Mouse (Mus musculus) CH12.LX (cell line): ENCODE measurements at regions not wholly inside any gene's neighbourhood (a gene's known extent, or its start where the extent isn't known, plus 50 kb on each side); places are given as distances from the start of the nearest gene placed in this dataset.

Source experiments
- CTCF ChIP-seq, 2 experiments: IDR thresholded peaks in 1 of 2; conservative IDR thresholded peaks in 1 of 2; 2 replicates each; pipeline ENCODE4 v1.5.1; 2011 to 2012; ENCODE audit warnings: low read depth in 2 of 2, low read length in 2 of 2, improper control_type of control experiment in 1 of 2, inconsistent platforms in 1 of 2, mild to moderate bottlenecking in 1 of 2, moderate library complexity in 1 of 2
- MAX ChIP-seq: IDR thresholded peaks from 2 replicates; pipeline ENCODE4 v1.6.1; 2011; ENCODE audit warnings: low read length, improper control_type of control experiment
- NRF1 ChIP-seq: IDR thresholded peaks from 2 replicates; pipeline ENCODE4 v1.6.1; 2014; ENCODE audit warnings: low read depth, mild to moderate bottlenecking, inconsistent platforms, low read length, improper control_type of control experiment, moderate library complexity
- RAD21 ChIP-seq: IDR thresholded peaks from 2 replicates; pipeline ENCODE4 v1.6.1; 2011; ENCODE audit warnings: low read depth, mild to moderate bottlenecking, low read length, improper control_type of control experiment, moderate library complexity

DNA sequence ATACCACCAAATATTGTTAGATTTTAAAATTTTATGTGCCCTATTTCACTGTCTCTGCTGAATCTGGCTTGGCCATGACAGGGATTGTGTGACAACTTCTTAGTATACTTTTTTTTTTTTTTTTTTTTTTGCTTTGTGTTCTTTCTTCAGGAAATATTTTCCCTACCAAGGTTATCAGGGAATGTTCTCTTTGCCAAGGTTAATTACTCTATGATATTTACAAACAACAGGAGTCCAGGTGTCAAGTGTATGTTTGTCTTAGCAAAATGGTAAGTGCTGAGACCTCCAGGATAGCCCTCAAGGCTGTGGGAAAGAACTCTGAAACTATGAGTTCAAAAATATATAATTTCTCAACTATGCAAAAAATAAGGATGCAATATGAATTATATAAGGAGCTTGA, 143.4 kb downstream of the Tmem161b start:
- TF ChIP-seq CTCF (conservative IDR thresholded peaks at IDR 0.05 in 1 of 2, IDR thresholded peaks at IDR 0.05 in 1 of 2; ENCODE audit: low read depth in 2 of 2, low read length in 2 of 2) (no peak), RAD21 (no peak), NRF1 (no peak), MAX (no peak)
